7 mouse cellular contexts compared by ENCODE assay signal in genomic region chr5:111535978-111536377, GRCm38 (mm10).
A peak's percentile ranks its signal among the peaks of the same experiment; 100 is the strongest.
DNase-seq lines count a peak whose midpoint lies in the region; TF ChIP-seq lines count a peak whose summit lies in the region.

No protein-coding gene starts in this region.

- H3K9me3 ChIP-seq in megakaryocyte, embryonic 14.5 days: no peaks in the 10 kb centered on the region

- peaks cover 9% of the 10 kb centered on the region for H3K4me1 ChIP-seq in heart, adult 2 months (ENCODE audit: control insufficient read depth, insufficient read depth, low read length)
- peaks cover 36% of the 10 kb centered on the region for H3K4me1 ChIP-seq in megakaryocyte, embryonic 14.5 days

- 38% methylated on average over 13 of the region's 13 CpGs for WGBS in heart, adult 2 months

- H3K36me3 ChIP-seq in heart, adult 2 months (ENCODE audit: control insufficient read depth, insufficient read depth, low read length): no peaks in the 10 kb centered on the region
- no peaks in the 10 kb centered on the region for H3K36me3 ChIP-seq in megakaryocyte, embryonic 14.5 days (replicated peaks; ENCODE audit: low read length)

- DNase-seq in A20 (ENCODE audit: low read depth, low spot score): peak; percentile 80
- peak; percentile 47 for DNase-seq in adrenal gland, postnatal 25 days
- DNase-seq in heart, adult 2 months: peak; percentile 65 to 81
- peak; percentile 64 for DNase-seq in kidney, adult 9 months
- no peak for DNase-seq in urinary bladder, postnatal 25 days (ENCODE audit: low spot score)
- no peak for DNase-seq in urinary bladder, adult 2 months (ENCODE audit: low spot score)

- TF ChIP-seq CTCF in heart, adult 2 months (IDR thresholded peaks at IDR 0.05): 0 out of 2 replicates have a peak, but pooled peaks have one; percentile 3

- no peak overlapping the region for H3K9ac ChIP-seq in heart, adult 2 months (ENCODE audit: low read depth, low read length)

- no peaks in the 10 kb centered on the region for H3K79me2 ChIP-seq in heart, adult 2 months (replicated peaks; ENCODE audit: control insufficient read depth, insufficient read depth, low read length)

- no peak for TF ChIP-seq POLR2A in heart, adult 2 months (IDR thresholded peaks at IDR 0.05; ENCODE audit: insufficient read depth, low read depth, low read length)

- no peak overlapping the region for H3K4me3 ChIP-seq in heart, adult 2 months
- peak overlapping the region; percentile 8 for H3K4me3 ChIP-seq in megakaryocyte, embryonic 14.5 days (replicated peaks)

- H3K27me3 ChIP-seq in heart, adult 2 months (ENCODE audit: control insufficient read depth, insufficient read depth, low read length): no peaks in the 10 kb centered on the region
- peaks cover 73% of the 10 kb centered on the region for H3K27me3 ChIP-seq in megakaryocyte, embryonic 14.5 days (replicated peaks)

- intact Hi-C loops in heart, adult 2 months (cut with DNase I): loop anchor here (5.0 kb wide), 1 partner anchor 81 kb away; no protein-coding TSS in a partner anchor

- TF ChIP-seq EP300 in heart, adult 2 months (IDR thresholded peaks at IDR 0.05; ENCODE audit: insufficient read depth, low read depth, low read length): peak; percentile 72

- peak overlapping the region; percentile 26 for H3K27ac ChIP-seq in heart, adult 2 months

Comparison
In these comparisons a context has a peak if more than half of its experiments do, and no peak if none do; other contexts are left out.
1. DNase-seq: peak in A20 (single experiment), adrenal gland, postnatal 25 days (single experiment), heart, adult 2 months (2 of 2) and kidney, adult 9 months (single experiment); none in urinary bladder, postnatal 25 days (single experiment) and urinary bladder, adult 2 months (single experiment).